Mouse (Mus musculus) cerebellum, adult 2 months (tissue): ENCODE data around the gene Cerk.

ENCODE experiments used
- CTCF ChIP-seq: fragments of 200-500 bp; IDR thresholded peaks from 2 replicates; pipeline ENCODE4 v1.5.1; 2011; ENCODE audit warnings: low read depth, mild to moderate bottlenecking, control low read depth, low read length, moderate library complexity, borderline replicate concordance; ENCODE audit not compliant: insufficient read depth
- POLR2A ChIP-seq: fragments of 200-500 bp; IDR thresholded peaks from 2 replicates; pipeline ENCODE4 v1.6.1; 2011; ENCODE audit warnings: low read length, control low read depth, borderline replicate concordance; ENCODE audit not compliant: insufficient read depth

DNA sequence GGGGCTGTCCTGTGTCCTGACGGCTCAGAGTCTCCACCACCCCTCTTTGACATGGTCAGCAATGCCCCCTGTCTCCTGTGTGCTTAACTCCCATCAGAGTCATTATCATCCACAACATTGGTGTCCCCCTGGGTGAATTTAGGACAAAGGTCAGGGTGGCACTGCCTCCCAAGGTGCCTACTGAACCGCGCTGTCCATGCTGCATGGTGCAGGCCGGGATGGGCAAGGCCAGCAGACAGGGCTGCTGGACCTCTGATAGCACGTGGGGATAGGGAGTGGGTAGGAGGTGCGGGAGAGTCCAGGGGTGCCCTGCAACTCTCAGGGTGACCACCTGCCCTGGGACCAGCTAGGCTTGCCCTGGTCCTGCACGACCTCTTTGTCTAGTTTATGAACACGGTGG, 39.0 kb downstream of the Cerk start:
- no peak for TF ChIP-seq CTCF
- TF ChIP-seq POLR2A = no peak
